Mouse (Mus musculus) MEL (cell line): ENCODE data around the gene Cd72. TPM values are rescaled to one million over a fixed set of nuclear protein-coding genes. Genes with fewer than 3 reads are reported as not detected.
A peak's percentile ranks its signal among the peaks of the same experiment; 100 is the strongest.

Experiments
- DNase-seq: peaks from one replicate; pipeline ENCODE4 v3.0.0; 2011; ENCODE audit warnings: low read depth, low spot score
- H3K27ac ChIP-seq: 2 replicates; pipeline ENCODE4 v1.5.1; 2012; ENCODE audit warnings: low read depth, mild to moderate bottlenecking, control low read depth, low read length, moderate library complexity; ENCODE audit not compliant: control insufficient read depth
- H3K27me3 ChIP-seq, 2 experiments: fragments of 150-350 bp in 1 of 2; sonication (generic) in 1 of 2; 2 replicates each; pipeline ENCODE4 v1.6.1; 2012; ENCODE audit warnings: low read length in 2 of 2, mild to moderate bottlenecking in 2 of 2, improper control_type of control experiment in 1 of 2, moderate library complexity in 1 of 2; ENCODE audit not compliant: insufficient read depth in 2 of 2, control insufficient read depth in 1 of 2
- H3K36me3 ChIP-seq, 2 experiments: 2 replicates each; pipeline ENCODE4 v1.6.1; 2012 to 2014; ENCODE audit warnings: low read length in 2 of 2, improper control_type of control experiment in 1 of 2, inconsistent platforms in 1 of 2, mild to moderate bottlenecking in 1 of 2; ENCODE audit not compliant: insufficient read depth in 2 of 2, control insufficient read depth in 1 of 2
- H3K4me1 ChIP-seq, 2 experiments: fragments of 150-350 bp in 1 of 2; sonication (generic) in 1 of 2; 2 replicates each; pipeline ENCODE4 v1.6.1; 2012; ENCODE audit warnings: low read length in 2 of 2, improper control_type of control experiment in 1 of 2, mild to moderate bottlenecking in 1 of 2; ENCODE audit not compliant: insufficient read depth in 2 of 2, control insufficient read depth in 1 of 2
- H3K4me3 ChIP-seq, 2 experiments: fragments of 150-350 bp in 1 of 2; sonication (generic) in 1 of 2; 2 replicates each; pipeline ENCODE4 v1.5.1; 2012; ENCODE audit warnings: low read depth in 2 of 2, low read length in 2 of 2, mild to moderate bottlenecking in 2 of 2, moderate library complexity in 2 of 2, control low read depth in 1 of 2, improper control_type of control experiment in 1 of 2; ENCODE audit not compliant: control insufficient read depth in 1 of 2, insufficient read depth in 1 of 2
- H3K79me2 ChIP-seq: 2 replicates; pipeline ENCODE4 v1.6.1; 2012; ENCODE audit warnings: mild to moderate bottlenecking, low read length, moderate library complexity; ENCODE audit not compliant: control insufficient read depth, poor library complexity, insufficient read depth
- H3K9ac ChIP-seq: 2 replicates; pipeline ENCODE4 v1.6.1; 2012; ENCODE audit warnings: low read depth, mild to moderate bottlenecking, control low read depth, low read length, moderate library complexity; ENCODE audit not compliant: control insufficient read depth, poor library complexity, severe bottlenecking
- H3K9me3 ChIP-seq: fragments of 150-350 bp; sonication (generic); replicated peaks from 2 replicates; pipeline ENCODE4 v1.6.1; 2012; ENCODE audit warnings: mild to moderate bottlenecking, low read length, improper control_type of control experiment, moderate library complexity; ENCODE audit not compliant: insufficient read depth
- CTCF ChIP-seq, 3 experiments: IDR thresholded peaks in 2 of 3; conservative IDR thresholded peaks in 1 of 3; 2 replicates each; pipeline ENCODE4 v1.5.1; 2011 to 2012; ENCODE audit warnings: low read length in 3 of 3, low read depth in 2 of 3, mild to moderate bottlenecking in 2 of 3, improper control_type of control experiment in 1 of 3, inconsistent platforms in 1 of 3, mixed read lengths in 1 of 3, moderate library complexity in 1 of 3; ENCODE audit not compliant: control insufficient read depth in 1 of 3, insufficient read depth in 1 of 3, poor library complexity in 1 of 3, severe bottlenecking in 1 of 3
- EP300 ChIP-seq, 2 experiments: IDR thresholded peaks; 2 replicates each; pipeline ENCODE4 v1.6.1; 2011; ENCODE audit warnings: improper control_type of control experiment in 2 of 2, low read length in 2 of 2, low read depth in 1 of 2, mild to moderate bottlenecking in 1 of 2
- ETS1 ChIP-seq: IDR thresholded peaks from 2 replicates; pipeline ENCODE4 v1.6.1; 2012; ENCODE audit warnings: low read depth, mild to moderate bottlenecking, inconsistent platforms, low read length, improper control_type of control experiment, moderate library complexity
- GABPA ChIP-seq: IDR thresholded peaks from 2 replicates; pipeline ENCODE4 v1.6.1; 2012; ENCODE audit warnings: low read depth, mild to moderate bottlenecking, inconsistent platforms, low read length, improper control_type of control experiment, moderate library complexity
- HCFC1 ChIP-seq: IDR thresholded peaks from 2 replicates; pipeline ENCODE4 v1.6.1; 2012; ENCODE audit warnings: low read depth, mild to moderate bottlenecking, inconsistent platforms, low read length, improper control_type of control experiment, moderate library complexity
- KAT2A ChIP-seq: conservative IDR thresholded peaks from 2 replicates; pipeline ENCODE4 v1.6.1; 2012; ENCODE audit warnings: low read depth, low read length, improper control_type of control experiment, inconsistent platforms
- MAFK ChIP-seq: IDR thresholded peaks from 2 replicates; pipeline ENCODE4 v1.6.1; 2011; ENCODE audit warnings: low read depth, mild to moderate bottlenecking, low read length, improper control_type of control experiment, borderline replicate concordance
- MAX ChIP-seq: IDR thresholded peaks from 2 replicates; pipeline ENCODE4 v1.6.1; 2011; ENCODE audit warnings: low read length, improper control_type of control experiment
- MXI1 ChIP-seq: IDR thresholded peaks from 2 replicates; pipeline ENCODE4 v1.6.1; 2011; ENCODE audit warnings: mild to moderate bottlenecking, low read depth, low read length, improper control_type of control experiment
- MYB ChIP-seq: IDR thresholded peaks from 2 replicates; pipeline ENCODE4 v1.6.1; 2011; ENCODE audit warnings: mild to moderate bottlenecking, low read depth, low read length, improper control_type of control experiment
- POLR2A ChIP-seq, 2 experiments: IDR thresholded peaks; 2 replicates each; pipeline ENCODE4 v1.6.1; 2011 to 2012; ENCODE audit warnings: low read length in 2 of 2, mild to moderate bottlenecking in 2 of 2, control low read depth in 1 of 2, improper control_type of control experiment in 1 of 2, low read depth in 1 of 2, moderate library complexity in 1 of 2; ENCODE audit not compliant: control insufficient read depth in 1 of 2, insufficient read depth in 1 of 2, poor library complexity in 1 of 2
- TBP ChIP-seq: IDR thresholded peaks from 2 replicates; pipeline ENCODE4 v1.8.0; 2011; ENCODE audit warnings: low read depth, low read length, improper control_type of control experiment
- TCF12 ChIP-seq: IDR thresholded peaks from 2 replicates; pipeline ENCODE4 v1.6.1; 2014; ENCODE audit warnings: low read depth, mild to moderate bottlenecking, inconsistent platforms, low read length, improper control_type of control experiment, moderate library complexity
- UBTF ChIP-seq: IDR thresholded peaks from 2 replicates; pipeline ENCODE4 v1.6.1; 2012; ENCODE audit warnings: low read depth, mild to moderate bottlenecking, inconsistent platforms, low read length, improper control_type of control experiment, moderate library complexity, borderline replicate concordance; ENCODE audit not compliant: insufficient read depth
- USF1 ChIP-seq: IDR thresholded peaks from 2 replicates; pipeline ENCODE4 v1.6.1; 2014; ENCODE audit warnings: low read depth, mild to moderate bottlenecking, inconsistent platforms, low read length, improper control_type of control experiment, moderate library complexity
- ZC3H11A ChIP-seq: IDR thresholded peaks from 2 replicates; pipeline ENCODE4 v1.6.1; 2012; ENCODE audit warnings: low read depth, mild to moderate bottlenecking, inconsistent platforms, low read length, improper control_type of control experiment
- polyA plus RNA-seq, 2 experiments: library from polyadenylated mRNA; stranded (reverse) in 1 of 2; unstranded in 1 of 2; fragments of >175 nt in 1 of 2; fragments of >200 nt in 1 of 2; gene quantifications; 2 replicates each; pipeline versions ENCODE4 v1.2.1 to v1.2.4; 2012; ENCODE audit warnings: low replicate concordance in 2 of 2, low read depth in 1 of 2; ENCODE audit not compliant: insufficient read length in 2 of 2, insufficient read depth in 1 of 2, missing spikeins in 1 of 2
- total RNA-seq: library from RNA; depleted of rRNA; stranded (reverse); fragments of 300-350 nt; gene quantifications from 2 replicates; pipeline ENCODE4 v1.2.3, GENCODE M21; 2012

Gene Cd72
- total and polyA plus RNA-seq, 3 experiments: 1.3 to 2.4 TPM; not detected in 1

DNA sequence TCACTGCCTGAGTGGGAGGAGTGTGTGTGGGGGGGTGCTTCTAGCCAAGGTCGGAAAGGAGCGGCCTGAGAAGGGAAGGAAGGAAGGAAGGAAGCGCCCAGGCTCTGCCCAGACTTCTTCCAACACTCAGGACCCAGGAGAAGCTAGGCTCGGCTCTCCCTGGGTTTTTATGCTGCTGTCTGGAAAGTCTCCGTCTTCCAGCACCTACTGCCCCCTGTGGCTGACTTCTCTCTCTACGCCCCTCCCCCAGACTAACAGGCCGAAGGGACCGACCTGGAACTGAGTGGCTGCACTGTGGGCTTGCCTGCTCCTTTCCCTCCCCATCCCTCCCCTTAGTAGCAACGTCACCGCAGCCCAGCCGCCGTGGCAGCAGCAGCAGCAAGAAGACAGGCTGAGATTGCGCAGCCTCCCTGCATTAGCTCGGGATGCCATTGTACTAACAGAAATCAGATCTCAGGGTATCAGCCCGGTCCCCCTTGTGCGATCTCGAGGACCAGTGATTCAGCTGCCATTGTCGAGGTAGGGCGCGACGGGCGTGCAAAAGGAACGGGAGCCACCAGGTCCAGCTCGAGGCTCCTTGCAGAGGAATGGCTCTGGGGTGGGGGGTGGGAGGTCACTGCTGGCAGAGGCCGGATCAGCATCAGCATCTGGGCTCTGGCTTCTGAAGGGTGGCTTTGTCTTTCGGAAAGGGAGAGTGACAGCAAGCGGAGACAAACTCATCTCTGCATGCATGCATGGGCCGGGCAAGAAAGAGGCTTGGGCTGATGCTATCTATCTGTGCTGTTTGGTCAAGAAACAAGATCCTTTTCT lies 48.1 kb downstream of the Cd72 start:
- Histone ChIP-seq H3K9me3 (no peaks in the 10 kb centered on the region), H3K79me2 (no peaks in the 10 kb centered on the region), H3K4me3 (no peak overlapping the region), H3K27ac (no peak overlapping the region), H3K4me1 (no peaks in the 10 kb centered on the region), H3K27me3 (no peaks in the 10 kb centered on the region), H3K36me3 (no peaks in the 10 kb centered on the region), H3K9ac (no peak overlapping the region)
- TF ChIP-seq TBP: no peak
- no peak for TF ChIP-seq HCFC1
- peak in 2 of 3 experiments; percentile 4 to 5; a peak in 2 of 6 replicates for TF ChIP-seq CTCF (IDR thresholded peaks at IDR 0.05 in 2 of 3, conservative IDR thresholded peaks at IDR 0.05 in 1 of 3; ENCODE audit: control insufficient read depth in 1 of 3, insufficient read depth in 1 of 3, low read depth in 2 of 3, low read length in 3 of 3, poor library complexity in 1 of 3, severe bottlenecking in 1 of 3)
- no peak for TF ChIP-seq MXI1
- no peak for TF ChIP-seq POLR2A (IDR thresholded peaks at IDR 0.05; ENCODE audit: control insufficient read depth in 1 of 2, insufficient read depth in 1 of 2, low read depth in 1 of 2, low read length in 2 of 2, poor library complexity in 1 of 2)
- no peak for TF ChIP-seq KAT2A
- TF ChIP-seq ZC3H11A: no peak
- no peak for TF ChIP-seq EP300 (IDR thresholded peaks at IDR 0.05; ENCODE audit: low read depth in 1 of 2, low read length in 2 of 2)
- TF ChIP-seq GABPA: no peak
- DNase-seq: no peak

DNA sequence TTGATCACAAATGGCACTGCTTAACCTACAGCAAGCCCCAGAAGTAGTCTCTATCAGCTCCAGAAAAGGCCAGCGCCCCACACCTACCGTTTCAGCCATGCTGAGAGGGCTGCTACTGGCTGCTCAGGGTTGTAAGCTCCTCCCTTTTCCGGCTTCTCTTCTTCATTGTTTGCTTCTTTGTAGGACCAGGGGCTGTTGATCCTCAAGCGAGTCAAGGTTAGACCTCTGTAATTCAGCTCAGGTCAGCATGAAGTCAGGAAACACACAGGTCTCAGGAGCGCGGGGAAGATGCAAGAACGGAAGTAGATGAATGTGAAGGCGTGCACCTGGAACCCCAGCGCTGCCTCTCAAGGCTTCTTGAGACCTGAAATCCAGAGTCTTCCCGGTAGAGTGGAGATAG lies 49.7 kb downstream of the Cd72 start:
- DNase-seq: no peak
- no peaks in the 10 kb centered on the region for H3K4me1 ChIP-seq
- H3K27me3 ChIP-seq: no peaks in the 10 kb centered on the region
- H3K36me3 ChIP-seq: no peaks in the 10 kb centered on the region
- H3K79me2 ChIP-seq: no peaks in the 10 kb centered on the region
- H3K27ac ChIP-seq: no peak overlapping the region
- H3K9ac ChIP-seq: no peak overlapping the region
- TF ChIP-seq TCF12 (no peak), MAFK (no peak), UBTF (no peak), KAT2A (no peak), MYB (no peak), USF1 (no peak), MAX (no peak), ETS1 (no peak)
- H3K4me3 ChIP-seq: no peak overlapping the region
- no peaks in the 10 kb centered on the region for H3K9me3 ChIP-seq
